9 mouse cellular contexts compared by ENCODE assay signal in the genomic region with DNA sequence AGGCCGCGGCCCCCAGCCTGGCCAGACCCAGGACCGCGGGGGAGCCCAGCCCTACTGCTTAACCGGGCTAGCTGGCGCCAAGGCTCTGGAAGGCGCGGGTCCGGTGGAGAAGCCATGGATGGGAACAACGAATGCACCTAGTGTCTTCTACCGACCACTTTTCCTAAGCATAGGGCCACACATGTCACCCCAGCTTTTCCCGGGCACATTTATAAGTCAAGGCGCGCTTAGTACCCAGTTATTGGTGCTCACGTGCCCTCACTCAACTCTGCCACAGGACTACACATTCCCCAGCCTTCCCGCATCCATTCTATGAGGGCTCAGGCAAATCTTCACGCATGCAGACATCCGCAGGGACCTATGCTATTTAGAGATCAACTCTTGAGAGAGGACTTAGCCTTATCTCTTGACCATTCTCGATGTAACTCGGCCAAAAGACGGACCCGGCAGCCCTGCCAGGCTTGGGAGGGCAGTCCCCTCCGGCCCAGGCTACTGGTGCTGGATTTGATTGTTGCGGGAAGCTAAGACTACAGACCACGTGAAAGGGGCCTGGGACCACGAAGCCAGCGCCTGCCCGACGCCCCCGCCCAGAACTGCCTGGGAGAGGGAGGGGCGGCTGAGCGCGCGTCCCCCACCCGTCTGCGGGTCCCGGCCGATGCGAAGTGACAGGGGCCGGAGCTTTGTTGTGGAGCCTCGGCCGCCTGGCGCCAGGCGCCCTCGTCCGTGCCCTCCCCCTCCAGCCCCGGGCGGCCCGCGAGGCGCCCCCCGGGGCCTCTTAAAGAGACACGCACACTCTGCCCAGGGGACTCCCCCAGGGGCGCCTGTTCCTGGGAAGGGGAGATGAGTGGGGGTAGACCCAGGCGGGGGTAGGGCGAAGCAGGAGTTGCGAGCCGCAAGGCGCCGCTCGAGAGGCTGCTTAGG. TPM values are rescaled to one million over a fixed set of nuclear protein-coding genes. Genes with fewer than 3 reads are reported as not detected.
DNase-seq lines count a peak whose midpoint lies in the region; ATAC-seq lines count a peak whose summit lies in the region.
"Had no signal": no experiment of that assay in that cellular context is flagged by ENCODE, and none has a peak within 500 bp of the region (broad histone marks: within the 10 kb centered on the region; RNA-seq: fewer than 3 reads in every experiment).

No protein-coding gene starts in this region.

- peak overlapping the region; percentile 74 for H3K4me2 ChIP-seq in heart, embryonic 14.5 days (ENCODE audit: low read length)
- peak overlapping the region; percentile 38 for H3K4me2 ChIP-seq in forebrain, embryonic 14.5 days (ENCODE audit: low read length)
- peak overlapping the region; percentile 55 for H3K4me2 ChIP-seq in limb, embryonic 11.5 days (ENCODE audit: low read depth, severe bottlenecking)
- H3K4me2 ChIP-seq in neural tube, embryonic 15.5 days, result peak overlapping the region; percentile 48

- H3K4me1 ChIP-seq in heart, embryonic 14.5 days (ENCODE audit: control insufficient read depth in 2 of 2, insufficient read depth in 2 of 2, low read length in 2 of 2), result peaks cover 21 to 39% of the 10 kb centered on the region in 2 experiments
- peaks cover 13% of the 10 kb centered on the region for H3K4me1 ChIP-seq in forebrain, embryonic 14.5 days (ENCODE audit: control insufficient read depth, insufficient read depth, low read length)
- H3K4me1 ChIP-seq in limb, embryonic 11.5 days (ENCODE audit: control insufficient read depth, insufficient read depth, low read length), result peaks cover 40% of the 10 kb centered on the region
- peaks cover 30% of the 10 kb centered on the region for H3K4me1 ChIP-seq in neural tube, embryonic 15.5 days

- H3K27ac ChIP-seq in heart, embryonic 14.5 days (replicated peaks in 1 of 2; ENCODE audit: control insufficient read depth in 1 of 2, insufficient read depth in 1 of 2, low read depth in 2 of 2, low read length in 2 of 2), result no peak overlapping the region
- no peak overlapping the region for H3K27ac ChIP-seq in forebrain, embryonic 14.5 days (ENCODE audit: low read depth, low read length)
- H3K27ac ChIP-seq in limb, embryonic 11.5 days (replicated peaks; ENCODE audit: low read depth, low read length), result peak overlapping the region; percentile 68
- H3K27ac ChIP-seq in neural tube, embryonic 15.5 days (replicated peaks), result no peak overlapping the region

- no peaks in the 10 kb centered on the region for H3K36me3 ChIP-seq in heart, embryonic 14.5 days (ENCODE audit: control insufficient read depth, insufficient read depth, low read length)
- no peaks in the 10 kb centered on the region for H3K36me3 ChIP-seq in forebrain, embryonic 14.5 days (ENCODE audit: control insufficient read depth, insufficient read depth, low read length)
- H3K36me3 ChIP-seq in limb, embryonic 11.5 days (ENCODE audit: control insufficient read depth, insufficient read depth, low read length), result no peaks in the 10 kb centered on the region
- H3K36me3 ChIP-seq in neural tube, embryonic 15.5 days, result no peaks in the 10 kb centered on the region

- intact Hi-C loops in heart, postnatal 25 days (cut with DNase I), result loop anchor here (5.0 kb wide), 1 partner anchor 212 kb away; no protein-coding TSS in a partner anchor

- no peaks in the 10 kb centered on the region for H3K9me3 ChIP-seq in heart, embryonic 14.5 days (ENCODE audit: control insufficient read depth, low read length)
- H3K9me3 ChIP-seq in forebrain, embryonic 14.5 days (replicated peaks; ENCODE audit: control insufficient read depth, low read length), result no peaks in the 10 kb centered on the region
- no peaks in the 10 kb centered on the region for H3K9me3 ChIP-seq in limb, embryonic 11.5 days (ENCODE audit: control insufficient read depth, low read length)
- H3K9me3 ChIP-seq in neural tube, embryonic 15.5 days (replicated peaks), result no peaks in the 10 kb centered on the region

- no peak for ATAC-seq in heart, embryonic 14.5 days (ENCODE audit: insufficient number of reproducible peaks, insufficient read depth, low FRiP score, low read depth)
- ATAC-seq in forebrain, embryonic 14.5 days, result peak; percentile 11; the same call in 1 of the 2 replicates
- ATAC-seq in limb, embryonic 11.5 days (ENCODE audit: insufficient number of reproducible peaks, low FRiP score, low TSS enrichment, low read depth), result peak; percentile 15; the same call in 1 of the 2 replicates
- no peak for ATAC-seq in neural tube, embryonic 15.5 days (ENCODE audit: low FRiP score)

- under 1% methylated on average over 61 of the region's 61 CpGs for WGBS in heart, embryonic 14.5 days
- WGBS in forebrain, embryonic 14.5 days, result 2% methylated on average over 61 of the region's 61 CpGs
- under 1% methylated on average over 61 of the region's 61 CpGs for whole genome bisulfite sequencing in limb, embryonic 11.5 days
- WGBS in neural tube, embryonic 15.5 days, result 2% methylated on average over 61 of the region's 61 CpGs

- H3K4me3 ChIP-seq in heart, embryonic 14.5 days (ENCODE audit: control insufficient read depth in 1 of 2, insufficient read depth in 1 of 2, low read depth in 1 of 2, low read length in 2 of 2), result peak overlapping the region; percentile 33 to 42
- H3K4me3 ChIP-seq in forebrain, embryonic 14.5 days (ENCODE audit: low read depth, low read length), result peak overlapping the region; percentile 19
- H3K4me3 ChIP-seq in limb, embryonic 11.5 days (ENCODE audit: low read depth, low read length), result peak overlapping the region; percentile 61
- peak overlapping the region; percentile 22 for H3K4me3 ChIP-seq in neural tube, embryonic 15.5 days (replicated peaks)
- H3K4me3 ChIP-seq: erythroblast, embryonic 14.5 days had no signal

- H3K9ac ChIP-seq in heart, embryonic 14.5 days (ENCODE audit: low read length), result peak overlapping the region; percentile 67
- H3K9ac ChIP-seq in forebrain, embryonic 14.5 days (ENCODE audit: low read length), result no peak overlapping the region
- H3K9ac ChIP-seq in limb, embryonic 11.5 days (ENCODE audit: low read length), result peak overlapping the region; percentile 44
- H3K9ac ChIP-seq in neural tube, embryonic 15.5 days (replicated peaks), result no peak overlapping the region

- H3K27me3 ChIP-seq in heart, embryonic 14.5 days (ENCODE audit: control insufficient read depth, insufficient read depth, low read length), result peaks cover 83% of the 10 kb centered on the region
- H3K27me3 ChIP-seq in forebrain, embryonic 14.5 days (replicated peaks; ENCODE audit: control insufficient read depth, insufficient read depth, low read length), result peaks cover 84% of the 10 kb centered on the region
- peaks cover 77% of the 10 kb centered on the region for H3K27me3 ChIP-seq in limb, embryonic 11.5 days (ENCODE audit: control insufficient read depth, insufficient read depth, low read length)
- peaks cover 85% of the 10 kb centered on the region for H3K27me3 ChIP-seq in neural tube, embryonic 15.5 days (replicated peaks)

- DNase-seq in heart, postnatal 25 days (ENCODE audit: low spot score), result no peak
- no peak for DNase-seq in forebrain, embryonic 14.5 days (ENCODE audit: low spot score)
- peak; percentile 74 for DNase-seq in limb, embryonic 11.5 days (ENCODE audit: low spot score)
- DNase-seq in right cerebral cortex, adult 18-20 months, result no peak
- DNase-seq in spleen, postnatal 14 days (ENCODE audit: low spot score in 2 of 2), result no peak
- no peak for DNase-seq in thymus, postnatal 25 days

RNA-seq across cellular contexts. Expression of a gene that starts 2.6 kb away (rescaled TPM):
- 2.2 and 4.0 TPM in 2 replicates for polyA plus RNA-seq in heart, embryonic 14.5 days (2014; fragmentation: Nextera tagmentation; extraction: Ambion mirVana)
- 1 to 10 TPM; 6.2 to 7.1 TPM for total RNA-seq in heart, postnatal 25 days (2021)
- polyA plus RNA-seq in forebrain, embryonic 14.5 days (2014; fragmentation: Nextera tagmentation; extraction: Ambion mirVana), result 0.48 and 0.64 TPM in 2 replicates
- polyA plus RNA-seq in limb, embryonic 11.5 days (2014; fragmentation: Nextera tagmentation; extraction: Ambion mirVana), result 11.3 and 14.9 TPM in 2 replicates
- 1.4 and 1.5 TPM in 2 replicates for polyA plus RNA-seq in neural tube, embryonic 15.5 days (2015; fragmentation: Nextera tagmentation; extraction: Ambion mirVana)

RNA-seq across cellular contexts. Expression of a gene that starts 20.4 kb away (rescaled TPM):
- not detected in 2 replicates for polyA plus RNA-seq in heart, embryonic 14.5 days (2014; fragmentation: Nextera tagmentation; extraction: Ambion mirVana)
- total RNA-seq in heart, postnatal 25 days (2021), result not detected
- polyA plus RNA-seq in forebrain, embryonic 14.5 days (2014; fragmentation: Nextera tagmentation; extraction: Ambion mirVana), result not detected in 2 replicates
- polyA plus RNA-seq in limb, embryonic 11.5 days (2014; fragmentation: Nextera tagmentation; extraction: Ambion mirVana), result not detected in 2 replicates
- not detected in 2 replicates for polyA plus RNA-seq in neural tube, embryonic 15.5 days (2015; fragmentation: Nextera tagmentation; extraction: Ambion mirVana)
- polyA plus RNA-seq: erythroblast, embryonic 14.5 days had no signal

RNA-seq across cellular contexts. Expression of a gene that starts 56.4 kb away (rescaled TPM):
- polyA plus RNA-seq in heart, embryonic 14.5 days (2014; fragmentation: Nextera tagmentation; extraction: Ambion mirVana), result 0.11 and 0.23 TPM in 2 replicates
- total RNA-seq in heart, postnatal 25 days (2021), result under 1 TPM in 1 of 2 experiments, not detected in 1; 0.08 TPM
- 0.11 and 0.13 TPM in 2 replicates for polyA plus RNA-seq in forebrain, embryonic 14.5 days (2014; fragmentation: Nextera tagmentation; extraction: Ambion mirVana)
- polyA plus RNA-seq in limb, embryonic 11.5 days (2014; fragmentation: Nextera tagmentation; extraction: Ambion mirVana), result 36.3 and 36.7 TPM in 2 replicates
- polyA plus RNA-seq in neural tube, embryonic 15.5 days (2015; fragmentation: Nextera tagmentation; extraction: Ambion mirVana), result 0.19 and 0.29 TPM in 2 replicates
- polyA plus RNA-seq: erythroblast, embryonic 14.5 days had no signal

Comparison
In these comparisons a context has a peak if more than half of its experiments do, and no peak if none do; other contexts are left out.
1. ATAC-seq: peak in forebrain, embryonic 14.5 days (single experiment) and limb, embryonic 11.5 days (single experiment); none in heart, embryonic 14.5 days (single experiment) and neural tube, embryonic 15.5 days (single experiment).
2. H3K9ac ChIP-seq: peak in heart, embryonic 14.5 days (single experiment) and limb, embryonic 11.5 days (single experiment); none in forebrain, embryonic 14.5 days (single experiment) and neural tube, embryonic 15.5 days (single experiment).
3. RNA of a gene that starts 56.4 kb away (polyA plus RNA-seq): 36.3 to 36.7 TPM in limb, embryonic 11.5 days; 0.19 to 0.29 TPM in neural tube, embryonic 15.5 days, 0.11 to 0.23 TPM in heart, embryonic 14.5 days and 0.11 to 0.13 TPM in forebrain, embryonic 14.5 days; every median in the first group is over 10 times any median in the second.
4. Peak in every context shown above with its lines, with median percentiles within 50 percentile points of each other: H3K4me2 ChIP-seq and H3K4me3 ChIP-seq.